Mouse (Mus musculus): ENCODE measurements around the gene Eif5a2. TPM values are rescaled to one million over a fixed set of nuclear protein-coding genes. Genes with fewer than 3 reads are reported as not detected.

The Eif5a2 gene
- total and polyA plus RNA-seq, 2 experiments from 2014 or later = 9.2 to 23.7 TPM

DNA sequence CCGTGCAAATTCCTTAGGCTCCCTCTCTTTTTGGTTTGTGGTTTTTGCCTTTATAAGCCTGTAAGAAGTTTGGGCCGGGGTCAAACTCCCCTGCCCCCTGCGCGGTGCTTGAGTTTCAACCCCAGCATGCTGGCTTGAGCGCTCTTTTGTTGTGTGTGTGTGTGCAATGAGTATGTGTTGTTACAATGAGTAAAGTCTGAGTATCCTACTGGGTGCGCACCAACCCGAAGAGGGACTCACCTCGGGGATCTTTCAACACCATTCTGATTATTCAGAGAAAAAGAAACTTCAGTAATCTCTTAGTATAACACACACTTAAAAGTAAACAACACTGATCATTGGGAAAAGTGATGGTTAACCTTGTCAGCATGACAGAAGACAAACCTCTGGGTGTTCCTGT is 62.2 kb downstream of the Eif5a2 start:
- ATAC-seq (ENCODE audit: low FRiP score) (no peak), DNase-seq (ENCODE audit: low spot score) (no peak)
- Histone ChIP-seq H3K27ac (ENCODE audit: low read depth, low read length) (no peak overlapping the region), H3K9ac (replicated peaks; ENCODE audit: low read length, poor library complexity, severe bottlenecking) (no peak overlapping the region), H3K36me3 (ENCODE audit: insufficient read depth, low read length) (no peaks in the 10 kb centered on the region), H3K4me2 (ENCODE audit: low read depth, low read length, poor library complexity, severe bottlenecking) (no peak overlapping the region), H3K4me3 (ENCODE audit: low read depth, low read length) (no peak overlapping the region), H3K4me1 (ENCODE audit: insufficient read depth, low read length) (no peaks in the 10 kb centered on the region), H3K27me3 (ENCODE audit: insufficient read depth, low read length) (no peaks in the 10 kb centered on the region), H3K9me3 (ENCODE audit: low read length) (no peaks in the 10 kb centered on the region)
- WGBS = 24% methylated on average over 8 of the region's 8 CpGs
- TF ChIP-seq CTCF (IDR thresholded peaks at IDR 0.05) = no peak

DNA sequence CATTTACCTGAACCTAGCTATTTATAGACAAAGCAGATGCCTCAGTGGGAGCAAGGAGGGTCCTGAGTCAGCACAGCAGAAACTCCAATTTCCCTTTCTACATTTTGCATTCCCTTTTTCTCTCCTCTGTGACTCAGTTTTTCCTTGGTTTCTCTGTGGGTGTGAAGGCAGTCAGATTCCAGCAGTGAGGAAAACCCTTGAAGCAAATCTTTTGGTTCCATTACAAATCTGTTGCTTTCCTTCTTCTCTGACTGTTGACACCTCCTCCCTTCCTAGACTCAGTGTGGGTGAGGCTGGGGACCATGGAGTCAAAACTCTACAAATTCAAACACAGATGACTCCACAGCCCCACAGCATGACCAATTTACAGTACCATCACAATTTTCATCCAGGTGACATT is 66.0 kb downstream of the Eif5a2 start:
- H3K4me1 ChIP-seq (ENCODE audit: insufficient read depth, low read length) = no peaks in the 10 kb centered on the region
- no peak overlapping the region for H3K4me2 ChIP-seq (ENCODE audit: low read depth, low read length, poor library complexity, severe bottlenecking)
- no peak for DNase-seq (ENCODE audit: low spot score)
- ATAC-seq (ENCODE audit: low FRiP score) = no peak
- H3K9me3 ChIP-seq (ENCODE audit: low read length) = no peaks in the 10 kb centered on the region
- no peaks in the 10 kb centered on the region for H3K27me3 ChIP-seq (ENCODE audit: insufficient read depth, low read length)
- H3K9ac ChIP-seq (replicated peaks; ENCODE audit: low read length, poor library complexity, severe bottlenecking) = no peak overlapping the region
- no peak overlapping the region for H3K4me3 ChIP-seq (ENCODE audit: low read depth, low read length)
- H3K36me3 ChIP-seq (ENCODE audit: insufficient read depth, low read length) = no peaks in the 10 kb centered on the region
- no peak overlapping the region for H3K27ac ChIP-seq (ENCODE audit: low read depth, low read length)
- TF ChIP-seq CTCF (IDR thresholded peaks at IDR 0.05) = no peak

Other genes starting within 250 kb of the Eif5a2 start
- gene Slc2a2, start 83.4 kb upstream of the Eif5a2 start, total RNA-seq (2014; rRNA removed) = not detected in 2 replicates
- not detected in 2 replicates for gene Slc2a2, start 83.4 kb upstream of the Eif5a2 start, polyA plus RNA-seq (2015; fragmentation: Nextera tagmentation; extraction: Ambion mirVana)
- 171 and 369 TPM in 2 replicates for gene Rpl22l1, start 24.2 kb downstream of the Eif5a2 start, total RNA-seq (2014; rRNA removed)
- 349 and 376 TPM in 2 replicates for gene Rpl22l1, start 24.2 kb downstream of the Eif5a2 start, polyA plus RNA-seq (2015; fragmentation: Nextera tagmentation; extraction: Ambion mirVana)
- gene Gm1527, start 111.3 kb downstream of the Eif5a2 start, total RNA-seq (2014; rRNA removed) = not detected in 2 replicates
- not detected in 2 replicates for gene Gm1527, start 111.3 kb downstream of the Eif5a2 start, polyA plus RNA-seq (2015; fragmentation: Nextera tagmentation; extraction: Ambion mirVana)